Mouse (Mus musculus) ES-E14 (cell line): ENCODE measurements around the gene Smarcd3.

ENCODE experiments used
- HCFC1 ChIP-seq: IDR thresholded peaks from 2 replicates; pipeline ENCODE4 v1.6.1; 2012; ENCODE audit warnings: low read length, inconsistent platforms, borderline replicate concordance; ENCODE audit not compliant: insufficient read depth
- ZNF384 ChIP-seq: IDR thresholded peaks from 2 replicates; pipeline ENCODE4 v1.6.1; 2012; ENCODE audit warnings: low read depth, low read length, inconsistent platforms

- no peak for TF ChIP-seq ZNF384
- no peak for TF ChIP-seq HCFC1
Measured at GRCm38 (mm10) chr5:24603431-24604010, 20.7 kb downstream of the Smarcd3 start.
